Mouse (Mus musculus) limb, embryonic 10.5 days (tissue): ENCODE data around the gene Limd1. TPM values are rescaled to one million over a fixed set of nuclear protein-coding genes. Genes with fewer than 3 reads are reported as not detected.
"Not testable (repeated sequence)": the region's sequence is repeated elsewhere in the genome, so short reads cannot be mapped to it uniquely, and the experiment has no call there.

Experiments used
- DNase-seq: peaks from one replicate; pipeline ENCODE4 v3.0.0-alpha.2; 2017; ENCODE audit warnings: low spot score
- H3K27ac ChIP-seq: fragments of 300-500 bp; sonication (generic); 2 replicates; pipeline ENCODE4 v1.5.1; 2016; ENCODE audit warnings: mild to moderate bottlenecking
- H3K27me3 ChIP-seq: fragments of 300-500 bp; sonication (generic); 2 replicates; pipeline ENCODE4 v1.6.1; 2016; ENCODE audit warnings: low read depth, mild to moderate bottlenecking; ENCODE audit not compliant: poor library complexity, severe bottlenecking
- H3K36me3 ChIP-seq: fragments of 300-500 bp; sonication (generic); 2 replicates; pipeline ENCODE4 v1.6.1; 2016; ENCODE audit warnings: mild to moderate bottlenecking, moderate library complexity
- H3K4me1 ChIP-seq: fragments of 300-500 bp; sonication (generic); 2 replicates; pipeline ENCODE4 v1.6.1; 2016
- H3K4me3 ChIP-seq: fragments of 300-500 bp; sonication (generic); 2 replicates; pipeline ENCODE4 v1.5.1; 2016; ENCODE audit warnings: mild to moderate bottlenecking, moderate library complexity
- H3K9me3 ChIP-seq: fragments of 300-500 bp; sonication (generic); replicated peaks from 2 replicates; pipeline ENCODE4 v1.6.1; 2016; ENCODE audit warnings: mild to moderate bottlenecking
- WGBS: fragments of 180-500 bp; shearing (Covaris S2); methylation state at CpG from one replicate; pipeline ENCODE4 v1.1.7; 2016; 5-methylcytosine and 5-hydroxymethylcytosine counted together
- polyA plus RNA-seq: library from polyadenylated mRNA; unstranded; fragments of >200 nt; fragmentation: Nextera tagmentation; extraction: Ambion mirVana; gene quantifications from 2 replicates; pipeline ENCODE4 v1.2.1, GENCODE M21; 2016

Gene Limd1
- 55.2 and 55.8 TPM in 2 replicates for polyA plus RNA-seq

DNA sequence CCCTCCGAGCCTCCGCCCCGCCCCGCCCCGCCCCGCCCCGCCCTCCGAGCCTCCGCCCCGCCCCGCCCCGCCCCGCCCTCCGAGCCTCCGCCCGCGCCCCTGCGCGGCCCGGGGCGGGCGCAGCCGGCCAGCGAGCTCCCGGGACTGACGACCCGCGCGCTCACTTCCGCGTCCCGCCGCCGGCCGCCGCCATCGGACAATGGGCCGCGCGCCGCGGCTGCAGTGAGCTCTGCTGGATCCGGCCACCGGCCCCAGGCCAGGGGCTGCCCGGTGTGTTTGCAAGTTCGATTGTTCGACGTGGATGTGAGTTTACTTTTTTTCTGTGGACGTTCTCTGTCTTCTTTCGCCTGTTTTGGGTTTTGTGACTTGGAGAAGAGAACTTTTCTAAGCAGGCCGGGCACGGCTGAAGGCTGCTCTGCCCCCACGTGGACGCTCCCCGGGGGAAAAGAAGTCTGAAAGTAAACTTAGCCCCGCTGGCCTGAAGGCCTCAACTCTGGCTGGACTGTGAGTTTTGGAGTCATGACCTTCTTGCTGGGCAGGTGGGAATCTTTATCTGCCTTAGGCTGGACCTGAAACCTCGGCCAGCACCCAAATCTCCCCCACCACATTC is at the start of gene Limd1:
TSS of gene Limd1 (plus strand) at position 121 of the 610 bp plus-strand sequence.
- Histone ChIP-seq H3K9me3 (no peaks in the 10 kb centered on the region; the same call in 1 of the 2 replicates), H3K27me3 (no peaks in the 10 kb centered on the region), H3K36me3 (peaks cover 44% of the 10 kb centered on the region), H3K4me3 (peak within 1 kb of the TSS; percentile 60), H3K27ac (peak within 1 kb of the TSS; percentile 87), H3K4me1 (peaks cover 53% of the 10 kb centered on the region)
- no peak for DNase-seq
- WGBS, result under 1% methylated on average over 54 of the region's 57 CpGs

DNA sequence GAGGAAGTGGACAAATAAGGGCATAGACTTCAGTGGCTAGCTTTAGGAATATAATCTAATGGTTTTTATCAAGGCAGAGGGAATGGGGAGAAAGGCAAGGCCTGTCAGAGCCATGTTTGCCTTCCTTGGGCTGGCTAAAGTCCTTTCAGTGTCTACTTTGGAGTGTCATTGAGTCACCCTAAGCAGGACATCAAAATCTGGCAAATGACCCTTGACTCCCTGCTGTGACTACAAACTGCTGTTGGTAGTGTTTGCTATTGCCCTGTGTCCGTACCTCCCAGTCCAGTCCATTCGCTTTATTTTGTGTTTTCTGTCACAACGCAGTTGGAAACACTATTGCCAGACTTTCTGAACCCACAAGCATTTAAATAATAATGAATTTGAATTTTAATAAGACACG is 48.6 kb upstream of the Limd1 start:
- no peaks in the 10 kb centered on the region for H3K27me3 ChIP-seq
- no peak overlapping the region for H3K4me3 ChIP-seq
- H3K9me3 ChIP-seq, result no peaks in the 10 kb centered on the region
- no peak overlapping the region for H3K27ac ChIP-seq
- 86% methylated on average over 4 of the region's 4 CpGs for WGBS
- DNase-seq, result no peak
- no peaks in the 10 kb centered on the region for H3K4me1 ChIP-seq
- peaks cover 8% of the 10 kb centered on the region; the same call in 1 of the 2 replicates for H3K36me3 ChIP-seq

DNA sequence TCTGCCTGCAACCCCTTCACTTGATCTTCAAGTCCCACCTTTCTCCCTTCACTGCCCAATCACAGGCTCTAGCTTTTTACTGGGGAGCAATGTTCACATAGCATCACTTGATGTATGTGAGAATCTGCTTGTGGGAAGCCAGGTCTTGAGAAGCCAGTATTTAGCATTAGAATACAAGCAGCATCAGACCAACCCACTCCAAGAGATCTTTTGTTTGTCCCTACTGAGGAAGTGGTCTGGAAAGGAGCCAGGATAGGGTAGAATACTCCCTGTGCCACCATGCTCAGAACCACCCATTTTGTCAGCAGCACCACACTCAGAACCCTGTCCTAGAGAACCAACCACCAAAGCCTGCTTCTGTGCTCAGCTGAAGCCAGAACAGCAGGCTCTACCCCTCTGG is 47.5 kb upstream of the Limd1 start:
- Histone ChIP-seq H3K4me3 (no peak overlapping the region), H3K27ac (no peak overlapping the region), H3K9me3 (no peaks in the 10 kb centered on the region), H3K36me3 (peaks cover 10% of the 10 kb centered on the region), H3K4me1 (no peaks in the 10 kb centered on the region), H3K27me3 (no peaks in the 10 kb centered on the region)
- DNase-seq, result no peak

DNA sequence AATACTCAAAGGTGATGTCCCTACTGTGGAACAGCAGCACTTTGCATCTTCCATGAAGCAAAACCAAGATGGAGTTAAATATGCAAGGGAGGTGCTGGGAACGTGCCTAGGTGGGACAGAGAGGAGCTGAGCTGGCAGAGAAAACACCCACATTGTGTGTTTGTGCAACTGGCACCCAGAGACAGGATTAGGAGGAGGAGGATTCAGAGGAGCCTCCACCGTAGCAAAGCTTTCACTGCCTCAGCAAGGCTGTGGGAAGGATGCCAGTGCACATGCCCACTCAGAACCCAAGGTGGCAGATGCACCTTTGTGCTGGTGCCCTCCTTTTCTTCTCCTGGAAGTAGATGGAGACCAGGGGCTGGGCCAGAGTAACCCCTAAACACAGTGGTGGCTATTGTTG is 40.3 kb upstream of the Limd1 start:
- Histone ChIP-seq H3K27me3 (no peaks in the 10 kb centered on the region), H3K9me3 (no peaks in the 10 kb centered on the region), H3K27ac (no peak overlapping the region), H3K4me3 (no peak overlapping the region), H3K4me1 (no peaks in the 10 kb centered on the region), H3K36me3 (peaks cover 40% of the 10 kb centered on the region)
- no peak for DNase-seq
- 87% methylated on average over 2 of the region's 2 CpGs for WGBS

DNA sequence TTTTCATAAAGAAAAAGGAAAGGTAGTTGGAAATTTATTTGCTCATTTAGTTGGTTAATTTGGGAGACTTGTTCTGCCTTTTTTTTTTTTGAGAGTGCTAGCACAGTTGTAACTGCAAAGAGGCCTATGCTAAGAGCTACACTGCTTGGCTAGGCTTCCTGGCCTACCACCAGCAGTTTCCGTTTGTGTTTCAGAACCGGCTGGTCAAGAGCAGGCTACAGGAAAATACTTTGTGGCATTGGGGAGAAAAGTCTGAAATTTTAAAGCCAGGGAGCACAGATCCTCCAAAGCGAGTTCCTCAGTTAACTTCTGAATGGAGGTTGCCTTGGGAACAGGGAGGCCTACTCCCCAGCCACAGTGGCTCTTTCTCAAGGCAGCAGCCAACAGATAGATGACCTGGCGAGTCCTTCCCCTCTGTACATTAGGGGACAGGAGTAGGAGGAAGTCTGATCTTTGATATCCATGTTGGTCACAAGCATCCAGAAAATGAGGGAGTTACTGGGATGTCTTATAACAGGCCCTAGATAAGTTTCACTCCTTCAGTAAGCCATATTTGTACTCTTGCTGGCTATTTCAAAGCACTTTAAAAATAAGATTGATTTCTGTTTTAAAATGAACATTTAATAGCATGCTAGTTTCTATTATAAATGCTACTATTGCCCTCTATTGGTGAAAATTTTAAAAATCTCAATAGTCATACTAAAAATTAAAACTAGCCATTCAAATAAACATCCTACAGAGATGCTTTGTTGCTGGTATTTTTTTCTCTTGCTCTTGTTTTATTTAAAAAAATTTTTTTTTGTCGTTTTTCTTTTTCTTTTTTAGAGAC is 38.1 kb upstream of the Limd1 start:
- Histone ChIP-seq H3K9me3 (no peaks in the 10 kb centered on the region), H3K27ac (no peak overlapping the region), H3K4me3 (no peak overlapping the region), H3K27me3 (no peaks in the 10 kb centered on the region), H3K4me1 (no peaks in the 10 kb centered on the region), H3K36me3 (peaks cover 35% of the 10 kb centered on the region)
- DNase-seq, result no peak
- 78% methylated on average over 5 of the region's 5 CpGs for WGBS

DNA sequence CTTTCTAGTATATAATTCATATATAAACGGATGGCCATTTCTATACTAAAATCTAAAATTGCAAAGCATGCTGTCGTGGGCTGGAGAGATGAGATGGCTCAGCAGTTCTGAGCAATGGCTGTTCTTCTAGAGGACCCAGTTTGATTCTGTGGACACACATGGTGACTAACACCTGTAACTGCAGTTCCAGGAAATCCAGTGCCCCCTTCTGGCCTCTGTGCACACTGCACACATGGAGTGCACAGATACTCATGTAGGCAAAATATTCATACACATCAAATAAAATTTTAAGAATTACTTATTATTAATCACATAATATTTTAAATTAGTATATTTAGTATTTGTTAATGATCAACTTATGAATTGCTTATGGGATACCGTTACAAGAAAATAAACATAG is 31.4 kb upstream of the Limd1 start:
- H3K9me3 ChIP-seq, H3K27me3 ChIP-seq, H3K36me3 ChIP-seq, H3K27ac ChIP-seq, DNase-seq, H3K4me3 ChIP-seq, H3K4me1 ChIP-seq: not testable (repeated sequence)
- WGBS, result 95% methylated on average over 3 of the region's 3 CpGs

DNA sequence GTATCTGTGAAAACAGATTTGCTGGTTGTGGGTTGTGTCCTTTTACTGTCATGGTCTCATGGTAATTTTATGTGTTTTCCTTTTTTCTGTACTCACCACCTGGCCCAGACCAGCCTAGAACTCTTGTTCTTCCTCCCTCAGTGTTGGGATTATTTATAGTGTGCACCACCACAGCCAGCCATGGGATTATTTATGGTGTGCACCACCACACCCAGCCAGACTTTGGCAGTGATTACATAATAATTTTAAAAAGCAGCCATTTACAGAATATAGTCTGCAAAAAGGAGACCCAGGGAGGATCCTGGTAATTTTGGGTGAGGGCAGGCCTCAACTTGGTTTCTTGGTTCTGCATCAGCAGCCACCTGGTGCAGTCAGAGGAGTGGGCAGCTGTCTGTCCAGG is 29.9 kb upstream of the Limd1 start:
- no peak overlapping the region for H3K27ac ChIP-seq
- H3K36me3 ChIP-seq, result 0 out of 2 replicates have a peak, but pooled peaks cover 4% of the 10 kb centered on the region
- H3K4me3 ChIP-seq, result no peak overlapping the region
- no peaks in the 10 kb centered on the region for H3K4me1 ChIP-seq
- H3K9me3 ChIP-seq, result no peaks in the 10 kb centered on the region
- no peaks in the 10 kb centered on the region for H3K27me3 ChIP-seq
- no peak for DNase-seq

DNA sequence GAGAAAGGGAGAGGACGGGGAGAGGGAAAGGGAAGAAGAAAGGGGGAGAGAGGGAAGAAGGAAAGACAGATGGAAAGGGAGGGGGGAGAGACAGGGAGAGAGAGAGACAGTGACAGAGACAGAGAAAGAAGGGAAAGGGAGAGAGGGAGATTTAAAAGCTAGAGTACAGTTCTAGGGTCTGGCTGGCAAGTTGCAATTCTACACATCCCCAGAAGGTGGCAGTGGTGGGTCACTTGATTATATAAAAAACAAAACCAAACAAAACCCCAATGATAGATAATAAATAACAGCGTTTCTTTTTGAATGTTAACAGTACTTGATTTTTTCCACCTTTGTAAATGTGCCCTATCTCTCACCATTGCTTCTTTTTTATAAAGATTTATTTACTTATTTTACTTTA is 28.3 kb upstream of the Limd1 start:
- H3K36me3 ChIP-seq, result peaks cover 13% of the 10 kb centered on the region
- no peaks in the 10 kb centered on the region for H3K4me1 ChIP-seq
- DNase-seq, result peak; percentile 53
- no peak overlapping the region for H3K4me3 ChIP-seq
- no peaks in the 10 kb centered on the region for H3K9me3 ChIP-seq
- H3K27ac ChIP-seq, result no peak overlapping the region
- no peaks in the 10 kb centered on the region for H3K27me3 ChIP-seq
- WGBS, result 52% methylated on average over 2 of the region's 2 CpGs

DNA sequence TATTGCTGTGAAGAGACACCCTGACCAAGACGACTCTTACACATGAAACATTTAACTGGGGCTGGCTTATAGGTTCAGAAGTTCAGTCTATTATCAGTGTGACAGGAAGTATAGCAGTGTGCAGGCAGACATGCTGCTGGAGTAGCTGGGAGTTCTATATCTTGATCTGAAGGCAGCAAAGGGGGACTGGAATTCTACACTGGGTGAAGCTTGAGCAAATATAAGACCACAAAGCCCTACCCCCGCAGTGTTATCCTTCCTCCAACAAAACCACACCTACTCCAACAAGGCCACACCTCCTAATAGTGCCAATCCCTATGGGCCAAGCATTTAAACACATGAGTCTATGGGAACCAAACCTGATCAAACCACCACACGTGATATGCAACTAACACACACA is 26.7 kb upstream of the Limd1 start:
- Histone ChIP-seq H3K27me3 (no peaks in the 10 kb centered on the region), H3K27ac (no peak overlapping the region), H3K36me3 (peaks cover 22% of the 10 kb centered on the region), H3K4me3 (no peak overlapping the region), H3K9me3 (no peaks in the 10 kb centered on the region), H3K4me1 (peaks cover 2% of the 10 kb centered on the region; the same call in 1 of the 2 replicates)
- no peak for DNase-seq
- WGBS, result 81% methylated on average over 3 of the region's 3 CpGs

DNA sequence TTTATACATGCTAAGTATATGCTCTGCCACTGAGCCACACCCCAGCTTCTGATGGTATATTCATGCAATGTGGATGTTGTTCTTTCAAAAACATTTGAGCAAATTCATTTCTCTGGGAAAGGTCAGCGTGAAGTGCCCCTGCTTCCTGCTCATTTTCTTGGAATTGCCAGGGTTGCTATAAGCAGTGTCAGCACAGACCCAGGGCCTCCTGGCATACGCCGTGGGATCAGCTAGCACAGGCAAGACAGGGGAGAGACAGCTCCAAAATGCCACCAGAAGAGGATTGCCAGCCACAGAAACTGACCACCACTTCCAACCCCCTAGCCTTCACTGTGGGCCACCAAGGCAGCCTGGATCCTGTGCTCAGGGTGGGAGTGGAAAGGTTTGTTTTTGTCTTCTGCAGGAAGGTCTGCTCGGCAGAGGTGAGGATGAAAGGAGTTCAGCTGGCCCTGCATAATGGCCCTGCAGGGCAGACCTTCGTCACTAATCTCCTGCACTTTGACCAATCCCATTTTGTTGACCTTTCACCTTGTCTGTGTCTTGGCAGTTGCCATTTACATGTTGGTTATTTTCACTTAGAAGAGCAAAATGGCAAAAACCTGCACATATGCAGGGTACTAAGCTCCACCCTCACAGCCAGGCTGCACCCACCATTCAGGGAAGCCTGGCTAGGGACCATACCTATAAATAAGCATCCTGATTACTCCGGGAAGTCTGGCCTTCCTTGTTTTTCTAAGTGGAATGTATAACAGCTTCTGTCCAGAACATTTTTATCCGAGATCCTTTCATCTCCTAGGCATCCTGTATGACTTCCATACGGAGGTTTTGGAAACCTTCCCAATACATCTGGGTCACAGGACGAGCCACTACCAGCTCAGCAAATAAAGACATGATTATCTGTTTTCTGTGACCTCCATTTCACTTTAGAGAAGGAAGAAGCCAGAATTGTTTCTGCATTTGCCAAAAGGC is 21.6 kb upstream of the Limd1 start:
- Histone ChIP-seq H3K27ac (no peak overlapping the region), H3K27me3 (no peaks in the 10 kb centered on the region), H3K9me3 (peaks cover 2% of the 10 kb centered on the region; the same call in 1 of the 2 replicates), H3K4me3 (no peak overlapping the region), H3K4me1 (peaks cover 3% of the 10 kb centered on the region; the same call in 1 of the 2 replicates), H3K36me3 (peaks cover 32% of the 10 kb centered on the region)
- DNase-seq, result no peak
- WGBS, result 65% methylated on average over 9 of the region's 9 CpGs

DNA sequence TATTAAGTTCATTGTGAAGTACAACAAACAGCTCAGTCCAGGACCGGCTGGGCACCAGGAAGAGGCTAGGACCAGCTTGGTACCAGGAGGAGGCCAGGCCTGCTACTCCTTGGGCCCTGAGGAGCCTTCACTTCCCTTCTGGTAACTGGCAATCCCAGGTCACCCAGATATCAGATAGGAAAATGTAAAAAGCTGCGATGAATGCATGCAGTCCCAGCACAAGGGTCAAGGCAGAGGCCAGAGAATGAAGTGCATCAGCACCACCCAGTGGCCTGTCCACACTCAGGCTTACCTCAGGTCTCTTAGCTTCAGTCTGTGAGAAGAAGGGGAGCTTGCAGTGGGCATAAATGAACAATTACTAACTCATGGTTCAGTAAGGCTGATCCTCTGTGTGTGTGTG is 20.9 kb upstream of the Limd1 start:
- Histone ChIP-seq H3K4me3 (no peak overlapping the region), H3K9me3 (peaks cover 2% of the 10 kb centered on the region; the same call in 1 of the 2 replicates), H3K36me3 (peaks cover 30% of the 10 kb centered on the region), H3K27me3 (no peaks in the 10 kb centered on the region), H3K27ac (no peak overlapping the region), H3K4me1 (peaks cover 3% of the 10 kb centered on the region; the same call in 1 of the 2 replicates)
- 71% methylated on average over 2 of the region's 2 CpGs for WGBS
- DNase-seq, result no peak

DNA sequence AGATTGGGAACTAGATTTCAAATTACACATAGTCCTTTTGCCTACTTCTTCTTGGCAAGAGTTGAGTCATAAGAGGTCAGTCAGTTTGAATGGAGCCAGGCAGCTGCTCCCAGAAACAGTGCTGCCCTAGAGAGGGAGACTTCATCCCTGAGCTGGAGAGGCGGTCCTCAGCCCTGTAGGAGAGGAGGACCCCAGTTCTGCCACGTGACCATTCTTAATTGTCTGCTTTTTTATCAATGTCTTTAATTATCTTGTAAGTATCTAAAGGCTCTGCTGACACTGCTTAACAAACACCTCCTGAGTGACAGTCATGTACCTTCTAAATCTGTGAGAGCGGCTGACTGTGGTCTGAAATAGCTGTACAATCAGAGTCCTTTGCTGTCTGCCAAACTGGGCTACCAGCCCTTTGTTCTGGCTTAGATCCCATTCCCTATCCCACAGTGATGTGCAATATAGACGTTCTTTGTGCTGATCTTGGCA is 11.3 kb upstream of the Limd1 start:
- Histone ChIP-seq H3K27ac (no peak overlapping the region), H3K36me3 (0 out of 2 replicates have a peak, but pooled peaks cover 10% of the 10 kb centered on the region), H3K4me1 (no peaks in the 10 kb centered on the region), H3K9me3 (no peaks in the 10 kb centered on the region), H3K27me3 (no peaks in the 10 kb centered on the region), H3K4me3 (no peak overlapping the region)
- no peak for DNase-seq
- WGBS, result 89% methylated on average over 4 of the region's 4 CpGs
